Mouse (Mus musculus) thymus, adult 2 months (tissue): ENCODE measurements around the gene Cep152.

Experiments
- CTCF ChIP-seq: fragments of 200-500 bp; IDR thresholded peaks from 2 replicates; pipeline ENCODE4 v1.5.1; 2012; ENCODE audit warnings: mild to moderate bottlenecking, control low read depth, low read length, moderate library complexity, borderline replicate concordance; ENCODE audit not compliant: control insufficient read depth, poor library complexity, insufficient read depth; ENCODE audit errors: extremely low read depth
- POLR2A ChIP-seq: fragments of 200-500 bp; IDR thresholded peaks from 2 replicates; pipeline ENCODE4 v1.6.1; 2012; ENCODE audit warnings: mild to moderate bottlenecking, low read length, control low read depth, moderate library complexity; ENCODE audit not compliant: control insufficient read depth, poor library complexity, insufficient read depth; ENCODE audit errors: extremely low read depth

GRCm38 (mm10) chr2:125575766-125576165 lies 49.1 kb downstream of the Cep152 start:
- TF ChIP-seq POLR2A (no peak), CTCF (no peak)
